Mouse (Mus musculus): ENCODE measurements around the gene Aup1.

The Aup1 gene

GRCm38 (mm10) chr6:83031921-83032590, 22.3 kb upstream of the Aup1 start:
- DNase-seq: no peak

GRCm38 (mm10) chr6:83032769-83033191, 21.5 kb upstream of the Aup1 start:
- DNase-seq: no peak

GRCm38 (mm10) chr6:83033249-83034185, 20.8 kb upstream of the Aup1 start, which contains the start of the genes Dok1 and Loxl3:
Dok1 (minus strand) TSS chr6:83033471.
Loxl3 (plus strand) TSS chr6:83034173.
- no peak for DNase-seq

- DNase-seq: no peak
Measured at GRCm38 (mm10) chr6:83034463-83035055, 19.8 kb upstream of the Aup1 start.

- DNase-seq: no peak
Measured at GRCm38 (mm10) chr6:83037188-83037587, 17.1 kb upstream of the Aup1 start.

- peak; percentile 84 for DNase-seq
Measured at GRCm38 (mm10) chr6:83038496-83039012, 15.8 kb upstream of the Aup1 start.

- no peak for DNase-seq
Measured at GRCm38 (mm10) chr6:83040601-83041000, 13.7 kb upstream of the Aup1 start.

- no peak for DNase-seq
Measured at GRCm38 (mm10) chr6:83043561-83043960, 10.8 kb upstream of the Aup1 start.

GRCm38 (mm10) chr6:83043993-83044392, 10.3 kb upstream of the Aup1 start:
- no peak for DNase-seq

GRCm38 (mm10) chr6:83044742-83045141, 9.6 kb upstream of the Aup1 start:
- DNase-seq: no peak

- DNase-seq: no peak
Measured at GRCm38 (mm10) chr6:83049367-83049766, 5.0 kb upstream of the Aup1 start.

GRCm38 (mm10) chr6:83053136-83053960, 973 bp upstream of the Aup1 start:
- DNase-seq: peak; percentile 56

GRCm38 (mm10) chr6:83054871-83055431, 630 bp downstream of the Aup1 start, which contains the start of gene Htra2:
Htra2 (minus strand) TSS chr6:83055273.
- no peak for DNase-seq

- no peak for DNase-seq
Measured at GRCm38 (mm10) chr6:83057790-83058189, 3.5 kb downstream of the Aup1 start, which contains the start of gene Dqx1. Dqx1 (plus strand) TSS chr6:83057844.

GRCm38 (mm10) chr6:83058725-83059124, 4.4 kb downstream of the Aup1 start:
- DNase-seq: no peak

- no peak for DNase-seq
Measured at GRCm38 (mm10) chr6:83065995-83066394, 11.7 kb downstream of the Aup1 start.

- no peak for DNase-seq
Measured at GRCm38 (mm10) chr6:83066441-83066840, 12.1 kb downstream of the Aup1 start.

- no peak for DNase-seq
Measured at GRCm38 (mm10) chr6:83068221-83068620, 13.9 kb downstream of the Aup1 start.

- DNase-seq: no peak
Measured at GRCm38 (mm10) chr6:83068706-83069487, 14.6 kb downstream of the Aup1 start.

- no peak for DNase-seq
Measured at GRCm38 (mm10) chr6:83069488-83070246, 15.3 kb downstream of the Aup1 start.

- DNase-seq: no peak
Measured at GRCm38 (mm10) chr6:83070247-83070310, 15.8 kb downstream of the Aup1 start, which contains the start of gene Tlx2. Tlx2 (minus strand) TSS chr6:83070293.

All from right cerebral cortex, postnatal 14 days (tissue).